In genomic region chr11:69245643-69246042, GRCm38 (mm10) we compare ENCODE assay signal across 10 mouse cellular contexts. TPM values are rescaled to one million over a fixed set of nuclear protein-coding genes. Genes with fewer than 3 reads are reported as not detected.
DNase-seq lines count a peak whose midpoint lies in the region; ATAC-seq and TF ChIP-seq lines count a peak whose summit lies in the region.
"Had no signal": no experiment of that assay in that cellular context is flagged by ENCODE, and none has a peak within 500 bp of the region (broad histone marks: within the 10 kb centered on the region; RNA-seq: fewer than 3 reads in every experiment).

No protein-coding gene starts in this region.

- no peak overlapping the region for H3K27ac ChIP-seq in lung, postnatal 0 days (ENCODE audit: low read length)
- peak overlapping the region; percentile 79 for H3K27ac ChIP-seq in heart, adult 2 months
- 0 out of 2 replicates have a peak overlapping the region, but pooled peaks have one; percentile 8 for H3K27ac ChIP-seq in kidney, adult 2 months (ENCODE audit: insufficient read depth, low read depth, low read length)
- no peak overlapping the region for H3K27ac ChIP-seq in stomach, embryonic 14.5 days (ENCODE audit: low read length)
- H3K27ac ChIP-seq: forebrain, embryonic 10.5 days had no signal

- no peak for TF ChIP-seq CTCF in lung, postnatal 0 days (IDR thresholded peaks at IDR 0.05)
- no peak for TF ChIP-seq CTCF in heart, adult 2 months (IDR thresholded peaks at IDR 0.05)
- TF ChIP-seq CTCF in kidney, adult 2 months (conservative IDR thresholded peaks at IDR 0.05; ENCODE audit: insufficient read depth, insufficient read length, low read depth, low read length): no peak

- peak; percentile 16; the same call in 1 of the 2 replicates for ATAC-seq in lung, postnatal 0 days
- ATAC-seq in stomach, embryonic 14.5 days (ENCODE audit: insufficient number of reproducible peaks, insufficient read depth, low FRiP score, low read depth): no peak

- no peaks in the 10 kb centered on the region for H3K27me3 ChIP-seq in lung, postnatal 0 days (replicated peaks; ENCODE audit: insufficient read depth, low read length)
- H3K27me3 ChIP-seq in heart, adult 2 months (ENCODE audit: control insufficient read depth, insufficient read depth, low read length): no peaks in the 10 kb centered on the region
- no peaks in the 10 kb centered on the region for H3K27me3 ChIP-seq in kidney, adult 2 months (replicated peaks; ENCODE audit: control insufficient read depth, insufficient read depth, low read length)
- no peaks in the 10 kb centered on the region for H3K27me3 ChIP-seq in stomach, embryonic 14.5 days (ENCODE audit: control insufficient read depth, insufficient read depth, low read length)

- H3K4me3 ChIP-seq in lung, postnatal 0 days (ENCODE audit: low read depth, low read length): no peak overlapping the region
- H3K4me3 ChIP-seq in heart, adult 2 months: peak overlapping the region; percentile 48
- H3K4me3 ChIP-seq in kidney, adult 2 months (ENCODE audit: insufficient read depth, low read depth, low read length): no peak overlapping the region
- no peak overlapping the region for H3K4me3 ChIP-seq in stomach, embryonic 14.5 days (ENCODE audit: low read depth, low read length)
- H3K4me3 ChIP-seq: forebrain, embryonic 10.5 days had no signal

- TF ChIP-seq EP300 in lung, postnatal 0 days (IDR thresholded peaks at IDR 0.05): no peak
- no peak for TF ChIP-seq EP300 in heart, adult 2 months (IDR thresholded peaks at IDR 0.05; ENCODE audit: insufficient read depth, low read depth, low read length)

- H3K36me3 ChIP-seq in lung, postnatal 0 days (ENCODE audit: insufficient read depth, low read length): no peaks in the 10 kb centered on the region
- no peaks in the 10 kb centered on the region for H3K36me3 ChIP-seq in heart, adult 2 months (ENCODE audit: control insufficient read depth, insufficient read depth, low read length)
- H3K36me3 ChIP-seq in kidney, adult 2 months (ENCODE audit: control insufficient read depth, insufficient read depth, low read length): no peaks in the 10 kb centered on the region
- H3K36me3 ChIP-seq in stomach, embryonic 14.5 days (ENCODE audit: control insufficient read depth, insufficient read depth, low read length): no peaks in the 10 kb centered on the region
- H3K36me3 ChIP-seq: forebrain, embryonic 10.5 days; G1E had no signal

- H3K9me3 ChIP-seq in lung, postnatal 0 days (ENCODE audit: low read length): no peaks in the 10 kb centered on the region
- H3K9me3 ChIP-seq in stomach, embryonic 14.5 days (ENCODE audit: control insufficient read depth, low read depth, low read length): no peaks in the 10 kb centered on the region
- H3K9me3 ChIP-seq: forebrain, embryonic 10.5 days; G1E had no signal

- intact Hi-C loops in heart, adult 2 months (cut with DNase I): loop anchor here (5.0 kb wide), 1 partner anchor 183 kb away; no protein-coding TSS in a partner anchor

- no peak overlapping the region for H3K9ac ChIP-seq in lung, postnatal 0 days (replicated peaks; ENCODE audit: low read depth)
- H3K9ac ChIP-seq in heart, adult 2 months (ENCODE audit: low read depth, low read length): peak overlapping the region; percentile 38; the same call in 1 of the 2 replicates
- H3K9ac ChIP-seq in stomach, embryonic 14.5 days (replicated peaks; ENCODE audit: low read depth, low read length): no peak overlapping the region

- peak overlapping the region; percentile 37 for H3K4me2 ChIP-seq in lung, postnatal 0 days (replicated peaks; ENCODE audit: low read depth, low read length)
- 0 out of 2 replicates have a peak overlapping the region, but pooled peaks have one; percentile 10 for H3K4me2 ChIP-seq in stomach, embryonic 14.5 days (replicated peaks; ENCODE audit: low read depth, low read length)

- 2% methylated on average over 2 of the region's 2 CpGs for WGBS in lung, postnatal 0 days
- 0% methylated on average over 2 of the region's 2 CpGs for WGBS in heart, adult 2 months
- WGBS in kidney, adult 2 months: 8% methylated on average over 2 of the region's 2 CpGs
- 38% methylated on average over 2 of the region's 2 CpGs for WGBS in stomach, embryonic 14.5 days

- DNase-seq in lung, postnatal 0 days (ENCODE audit: low spot score): peak; percentile 23
- DNase-seq in lung, adult 18-20 months: no peak
- peak in 1 of 2 experiments; percentile 36 for DNase-seq in heart, adult 2 months
- peak; percentile 34 for DNase-seq in kidney, adult 2 months
- DNase-seq in embryo, embryonic 10 days (ENCODE audit: low spot score): no peak
- DNase-seq in liver: no peak
- no peak for DNase-seq in right cerebral cortex, adult 2 months (ENCODE audit: low spot score in 2 of 2)

- no peaks in the 10 kb centered on the region for H3K79me2 ChIP-seq in heart, adult 2 months (replicated peaks; ENCODE audit: control insufficient read depth, insufficient read depth, low read length)

- no peaks in the 10 kb centered on the region for H3K4me1 ChIP-seq in lung, postnatal 0 days (ENCODE audit: insufficient read depth, low read depth, low read length)
- H3K4me1 ChIP-seq in heart, adult 2 months (ENCODE audit: control insufficient read depth, insufficient read depth, low read length): peaks cover 1% of the 10 kb centered on the region
- H3K4me1 ChIP-seq in kidney, adult 2 months (ENCODE audit: control insufficient read depth, insufficient read depth, low read length): no peaks in the 10 kb centered on the region
- no peaks in the 10 kb centered on the region for H3K4me1 ChIP-seq in stomach, embryonic 14.5 days (ENCODE audit: control insufficient read depth, insufficient read depth, low read length)

- TF ChIP-seq POLR2A in heart, adult 2 months (IDR thresholded peaks at IDR 0.05; ENCODE audit: insufficient read depth, low read depth, low read length): no peak
- TF ChIP-seq POLR2A in kidney, adult 2 months (IDR thresholded peaks at IDR 0.05; ENCODE audit: low read depth, low read length): no peak

RNA-seq across cellular contexts. Expression of gene Gucy2e, which starts 8.8 kb away (rescaled TPM):
- polyA plus RNA-seq in lung, postnatal 0 days (2015; fragmentation: Nextera tagmentation; extraction: Ambion mirVana): 0.04 TPM in 1 of 2 replicates, not detected in the other
- total RNA-seq in heart, adult 2 months (2021): 1 to 10 TPM; 1.6 to 1.8 TPM
- polyA plus RNA-seq in heart, adult 2 months (2012; rRNA removed): 0.06 TPM in 2 replicates
- 0.02 TPM in 1 of 2 replicates, not detected in the other for polyA plus RNA-seq in kidney, adult 2 months (2012; rRNA removed)
- 0.06 TPM in 1 of 2 replicates, not detected in the other for polyA plus RNA-seq in stomach, embryonic 14.5 days (2014; fragmentation: Nextera tagmentation; extraction: Ambion mirVana)
- polyA plus RNA-seq: G1E had no signal

RNA-seq across cellular contexts. Expression of gene Alox8, which starts 48.0 kb away (rescaled TPM):
- polyA plus RNA-seq in lung, postnatal 0 days (2015; fragmentation: Nextera tagmentation; extraction: Ambion mirVana): 0.04 and 0.08 TPM in 2 replicates
- total RNA-seq in heart, adult 2 months (2021): 1 to 10 TPM in 1 of 2 experiments, under 1 TPM in 1; 0.84 to 1.6 TPM
- polyA plus RNA-seq in heart, adult 2 months (2012; rRNA removed): 0.68 TPM in 1 of 2 replicates, not detected in the other
- polyA plus RNA-seq in kidney, adult 2 months (2012; rRNA removed): 0.05 and 0.08 TPM in 2 replicates
- 0.15 TPM in 1 of 2 replicates, not detected in the other for polyA plus RNA-seq in stomach, embryonic 14.5 days (2014; fragmentation: Nextera tagmentation; extraction: Ambion mirVana)
- polyA plus RNA-seq: G1E had no signal

Comparison
In these comparisons a context has a peak if more than half of its experiments do, and no peak if none do; other contexts are left out.
1. DNase-seq: peak in lung, postnatal 0 days (single experiment) and kidney, adult 2 months (single experiment); none in lung, adult 18-20 months (0 of 2), embryo, embryonic 10 days (single experiment), liver (single experiment) and right cerebral cortex, adult 2 months (0 of 2).
2. H3K27ac ChIP-seq: peak in heart, adult 2 months (single experiment) and kidney, adult 2 months (single experiment); none in lung, postnatal 0 days (single experiment) and stomach, embryonic 14.5 days (single experiment).